In the genomic region with DNA sequence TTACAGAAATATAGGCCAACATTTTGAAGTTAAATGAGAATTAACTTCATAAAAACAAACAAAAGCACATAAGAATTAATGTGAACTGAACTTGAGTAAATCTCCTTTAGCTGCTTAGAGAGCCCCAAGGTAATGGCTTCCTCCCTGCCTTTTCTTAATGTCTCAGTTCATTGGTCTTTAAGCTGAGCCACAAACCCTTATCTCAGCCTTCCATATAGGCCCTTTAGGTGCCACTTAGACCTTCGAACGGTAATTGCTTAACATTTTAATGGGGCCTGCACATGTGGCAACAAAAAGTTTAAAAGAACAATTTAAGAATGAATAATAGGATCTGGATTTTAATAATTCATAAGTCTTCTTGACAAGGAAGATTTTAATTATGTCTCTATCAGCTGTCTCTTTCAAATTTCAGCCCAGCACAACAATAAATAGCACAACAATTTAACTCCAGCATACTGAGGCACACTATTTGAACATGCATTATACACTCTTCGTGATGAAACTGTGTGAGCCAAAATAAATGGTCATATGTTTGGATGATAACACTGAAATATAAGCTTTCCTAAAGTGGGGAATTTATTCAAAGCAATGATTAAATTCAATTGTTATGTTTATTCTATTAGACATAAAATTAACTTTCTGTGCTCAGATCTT, we compare ENCODE assay signal across 24 mouse cellular contexts.
"Had no signal": no experiment of that assay in that cellular context is flagged by ENCODE, and none has a peak within 500 bp of the region (broad histone marks: within the 10 kb centered on the region; RNA-seq: fewer than 3 reads in every experiment).

No protein-coding gene starts in this region.

- H3K9me3 ChIP-seq: heart, embryonic 10.5 days; heart, embryonic 12.5 days; hindbrain, embryonic 10.5 days; hindbrain, embryonic 12.5 days; intestine, embryonic 15.5 days; limb, embryonic 13.5 days; limb, embryonic 15.5 days had no signal

- H3K36me3 ChIP-seq: heart, embryonic 10.5 days; heart, embryonic 12.5 days; hindbrain, embryonic 10.5 days; hindbrain, embryonic 12.5 days; intestine, embryonic 15.5 days; limb, embryonic 13.5 days; limb, embryonic 15.5 days had no signal

- DNase-seq: gastrocnemius, adult 2 months; gastrocnemius, postnatal 10 days; gastrocnemius, postnatal 25 days; heart, adult 18-20 months; heart, postnatal 10 days; heart, postnatal 4 days; kidney, adult 18-20 months; kidney, adult 8-10 months; kidney, postnatal 14 days; kidney, postnatal 36 days; layer of hippocampus, adult 9-11 months; left cerebral cortex, postnatal 4 days had no signal

- H3K27me3 ChIP-seq: heart, embryonic 12.5 days; hindbrain, embryonic 12.5 days; intestine, embryonic 15.5 days; limb, embryonic 13.5 days; limb, embryonic 15.5 days had no signal

- H3K4me1 ChIP-seq: heart, embryonic 10.5 days; heart, embryonic 12.5 days; hindbrain, embryonic 10.5 days; hindbrain, embryonic 12.5 days; intestine, embryonic 15.5 days; limb, embryonic 13.5 days; limb, embryonic 15.5 days had no signal

- H3K27ac ChIP-seq: gastrocnemius, adult 2 months; heart, embryonic 10.5 days; hindbrain, embryonic 10.5 days; hindbrain, embryonic 12.5 days; hindbrain, embryonic 14.5 days; intestine, embryonic 15.5 days; kidney, postnatal 0 days; limb, embryonic 13.5 days; limb, embryonic 15.5 days had no signal

- ATAC-seq: hindbrain, embryonic 16.5 days; inflammation-experienced regulatory T-cells, adult 6 months; intestine, embryonic 15.5 days; intestine, postnatal 0 days had no signal

- H3K4me2 ChIP-seq: heart, embryonic 12.5 days; hindbrain, embryonic 12.5 days; hindbrain, embryonic 14.5 days; intestine, embryonic 15.5 days; limb, embryonic 13.5 days; limb, embryonic 15.5 days had no signal

- H3K4me3 ChIP-seq: gastrocnemius, adult 2 months; heart, embryonic 10.5 days; heart, embryonic 12.5 days; hindbrain, embryonic 10.5 days; hindbrain, embryonic 12.5 days; intestine, embryonic 15.5 days; limb, embryonic 13.5 days; limb, embryonic 15.5 days had no signal

- H3K9ac ChIP-seq: heart, embryonic 12.5 days; hindbrain, embryonic 12.5 days; hindbrain, embryonic 14.5 days; intestine, embryonic 15.5 days; limb, embryonic 13.5 days; limb, embryonic 15.5 days had no signal
